Mouse (Mus musculus) hindbrain, postnatal 0 days (tissue): ENCODE data around the gene Utp6. TPM values are rescaled to one million over a fixed set of nuclear protein-coding genes. Genes with fewer than 3 reads are reported as not detected.

ENCODE experiments used
- ATAC-seq: fragments of 200-750 bp; cut with Nextera tagmentation; 2 replicates; pipeline ENCODE4 v1.8.0; 2017; ENCODE audit warnings: mild to moderate bottlenecking, moderate TSS enrichment, moderate library complexity
- DNase-seq: peaks from one replicate; pipeline ENCODE4 v3.0.0-alpha.2; 2015; ENCODE audit warnings: low spot score
- H3K27ac ChIP-seq: fragments of 300-500 bp; sonication (generic); 2 replicates; pipeline ENCODE4 v1.5.1; 2014; ENCODE audit warnings: mild to moderate bottlenecking
- H3K27me3 ChIP-seq: fragments of 300-500 bp; sonication (generic); 2 replicates; pipeline ENCODE4 v1.6.1; 2014; ENCODE audit warnings: low read length, mixed read lengths; ENCODE audit not compliant: insufficient read depth
- H3K36me3 ChIP-seq: fragments of 300-500 bp; sonication (generic); 2 replicates; pipeline ENCODE4 v1.6.1; 2014; ENCODE audit warnings: low read length, mixed read lengths; ENCODE audit not compliant: insufficient read depth
- H3K4me1 ChIP-seq: fragments of 300-500 bp; sonication (generic); 2 replicates; pipeline ENCODE4 v1.6.1; 2014; ENCODE audit warnings: antibody characterized with exemption, low read length, mixed read lengths; ENCODE audit not compliant: insufficient read depth
- H3K4me2 ChIP-seq: fragments of 300-500 bp; sonication (generic); 2 replicates; pipeline ENCODE4 v1.6.1; 2014; ENCODE audit warnings: low read depth, mild to moderate bottlenecking, low read length, moderate library complexity, mixed read lengths
- H3K4me3 ChIP-seq: fragments of 300-500 bp; sonication (generic); 2 replicates; pipeline ENCODE4 v1.5.1; 2014; ENCODE audit warnings: low read length
- H3K9ac ChIP-seq: fragments of 300-500 bp; sonication (generic); replicated peaks from 2 replicates; pipeline ENCODE4 v1.6.1; 2014; ENCODE audit warnings: mild to moderate bottlenecking, low read length, moderate library complexity, mixed read lengths
- H3K9me3 ChIP-seq: fragments of 300-500 bp; sonication (generic); 2 replicates; pipeline ENCODE4 v1.6.1; 2016; ENCODE audit warnings: low read length, mixed read lengths
- CTCF ChIP-seq: IDR thresholded peaks from 2 replicates; pipeline ENCODE4 v1.5.1; 2016; ENCODE audit warnings: antibody characterized with exemption, control low read depth, low read depth
- WGBS: fragments of 180-500 bp; shearing (Covaris S2); extraction: QIAGEN DNeasy Blood & Tissue Kit; methylation state at CpG from one replicate; pipeline ENCODE4 v1.1.7; 2014; 5-methylcytosine and 5-hydroxymethylcytosine counted together
- polyA plus RNA-seq: library from polyadenylated mRNA; unstranded; fragments of >200 nt; fragmentation: Nextera tagmentation; extraction: Ambion mirVana; gene quantifications from 2 replicates; pipeline ENCODE4 v1.2.1, GENCODE M21; 2015
- total RNA-seq: library from RNA; depleted of rRNA; stranded (reverse); fragments of >200 nt; gene quantifications from 2 replicates; pipeline ENCODE4 v1.2.3, GENCODE M21; 2014; rRNA removed

Utp6 gene
- total and polyA plus RNA-seq, 2 experiments from 2014 or later: 17.0 to 29.6 TPM

- H3K36me3 ChIP-seq: no peaks in the 10 kb centered on the region
- no peak overlapping the region for H3K27ac ChIP-seq
- H3K27me3 ChIP-seq: no peaks in the 10 kb centered on the region
- H3K4me3 ChIP-seq: no peak overlapping the region
- no peaks in the 10 kb centered on the region for H3K9me3 ChIP-seq
- no peak for ATAC-seq
- H3K4me1 ChIP-seq: no peaks in the 10 kb centered on the region
- 87% methylated on average over 6 of the region's 6 CpGs for WGBS
- H3K9ac ChIP-seq: no peak overlapping the region
- H3K4me2 ChIP-seq: no peak overlapping the region
- no peak for DNase-seq
- no peak for TF ChIP-seq CTCF
Measured at GRCm38 (mm10) chr11:79884784-79885183, 77.4 kb downstream of the Utp6 start.

Other genes starting within 250 kb of the Utp6 start
- gene Suz12, start 30.7 kb upstream of the Utp6 start, total RNA-seq: 15.0 and 19.5 TPM in 2 replicates
- 10.8 and 11.8 TPM in 2 replicates for gene Suz12, start 30.7 kb upstream of the Utp6 start, polyA plus RNA-seq
- gene Crlf3, start 118.6 kb upstream of the Utp6 start, total RNA-seq: 12.0 and 15.8 TPM in 2 replicates
- gene Crlf3, start 118.6 kb upstream of the Utp6 start, polyA plus RNA-seq: 11.0 and 12.6 TPM in 2 replicates
- 4.7 and 9.4 TPM in 2 replicates for gene Atad5, start 127.0 kb upstream of the Utp6 start, total RNA-seq
- 3.3 and 4.1 TPM in 2 replicates for gene Atad5, start 127.0 kb upstream of the Utp6 start, polyA plus RNA-seq
- gene Tefm, start 179.8 kb upstream of the Utp6 start, total RNA-seq: 8.6 and 8.9 TPM in 2 replicates
- 18.6 and 22.9 TPM in 2 replicates for gene Tefm, start 179.8 kb upstream of the Utp6 start, polyA plus RNA-seq
- gene Adap2, start 191.7 kb upstream of the Utp6 start, total RNA-seq: 4.1 and 4.9 TPM in 2 replicates
- 3.7 and 4.9 TPM in 2 replicates for gene Adap2, start 191.7 kb upstream of the Utp6 start, polyA plus RNA-seq
- gene Rnf135, start 221.5 kb upstream of the Utp6 start, total RNA-seq: 2.3 and 5.0 TPM in 2 replicates
- 4.7 and 4.8 TPM in 2 replicates for gene Rnf135, start 221.5 kb upstream of the Utp6 start, polyA plus RNA-seq
- gene Rhot1, start 246.6 kb upstream of the Utp6 start, total RNA-seq: 50.0 and 62.1 TPM in 2 replicates
- 57.4 and 59.1 TPM in 2 replicates for gene Rhot1, start 246.6 kb upstream of the Utp6 start, polyA plus RNA-seq